Mouse (Mus musculus) stomach, postnatal 0 days (tissue): ENCODE results near the gene Cxcl12.
A peak's percentile ranks its signal among the peaks of the same experiment; 100 is the strongest.

ENCODE experiments used
- CTCF ChIP-seq: IDR thresholded peaks from 2 replicates; pipeline ENCODE4 v1.5.1; 2016; ENCODE audit warnings: antibody characterized with exemption, low read depth, mild to moderate bottlenecking, moderate library complexity
- EP300 ChIP-seq: optimal IDR thresholded peaks from 2 replicates; pipeline ENCODE3; 2016; ENCODE audit warnings: antibody characterized with exemption

DNA sequence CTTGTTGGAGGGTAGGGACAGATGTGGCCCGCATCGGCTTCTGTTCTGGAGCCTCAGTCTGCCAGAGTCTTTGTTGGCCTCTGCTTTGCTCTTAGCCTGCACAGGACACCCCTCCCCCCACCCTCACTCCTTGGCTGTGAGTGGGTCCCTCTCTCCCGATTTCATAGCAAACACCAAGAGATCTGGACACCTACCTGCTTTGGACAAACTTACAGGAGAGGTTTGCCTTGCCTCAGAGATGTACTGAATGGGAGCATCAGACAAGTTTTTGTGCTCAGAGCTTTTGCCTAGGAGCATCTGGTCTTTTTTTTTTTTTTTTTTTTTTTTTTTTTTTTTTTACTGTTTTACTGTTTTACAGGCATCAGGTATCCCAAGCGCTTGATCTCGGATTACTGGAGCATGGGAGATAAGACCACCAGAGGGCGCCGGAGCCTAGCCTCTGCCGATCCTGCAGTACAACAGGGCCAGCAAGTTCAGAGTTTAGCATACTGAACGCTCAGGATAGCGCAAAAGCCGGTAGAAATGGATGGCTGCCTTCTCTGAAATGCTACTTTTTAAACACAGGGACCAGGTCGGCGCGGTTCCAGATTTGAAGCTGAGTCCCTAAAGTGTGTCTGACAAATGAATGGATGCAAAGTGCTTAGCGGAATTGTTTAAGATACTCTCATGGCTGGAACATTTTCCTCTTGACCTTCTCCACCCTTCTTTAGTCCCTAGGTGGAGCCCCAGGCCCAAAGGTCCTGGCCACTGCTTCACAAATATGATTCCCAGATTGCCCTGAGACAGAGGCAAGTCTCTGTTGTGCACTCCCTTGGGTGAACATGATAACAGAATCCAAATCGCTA lies 1.5 kb upstream of the Cxcl12 start:
- TF ChIP-seq EP300 (no peak), CTCF (peak; percentile 83)
